Mouse (Mus musculus): ENCODE results near the gene Dlec1.
A peak's percentile ranks its signal among the peaks of the same experiment; 100 is the strongest.

Dlec1 gene

DNA sequence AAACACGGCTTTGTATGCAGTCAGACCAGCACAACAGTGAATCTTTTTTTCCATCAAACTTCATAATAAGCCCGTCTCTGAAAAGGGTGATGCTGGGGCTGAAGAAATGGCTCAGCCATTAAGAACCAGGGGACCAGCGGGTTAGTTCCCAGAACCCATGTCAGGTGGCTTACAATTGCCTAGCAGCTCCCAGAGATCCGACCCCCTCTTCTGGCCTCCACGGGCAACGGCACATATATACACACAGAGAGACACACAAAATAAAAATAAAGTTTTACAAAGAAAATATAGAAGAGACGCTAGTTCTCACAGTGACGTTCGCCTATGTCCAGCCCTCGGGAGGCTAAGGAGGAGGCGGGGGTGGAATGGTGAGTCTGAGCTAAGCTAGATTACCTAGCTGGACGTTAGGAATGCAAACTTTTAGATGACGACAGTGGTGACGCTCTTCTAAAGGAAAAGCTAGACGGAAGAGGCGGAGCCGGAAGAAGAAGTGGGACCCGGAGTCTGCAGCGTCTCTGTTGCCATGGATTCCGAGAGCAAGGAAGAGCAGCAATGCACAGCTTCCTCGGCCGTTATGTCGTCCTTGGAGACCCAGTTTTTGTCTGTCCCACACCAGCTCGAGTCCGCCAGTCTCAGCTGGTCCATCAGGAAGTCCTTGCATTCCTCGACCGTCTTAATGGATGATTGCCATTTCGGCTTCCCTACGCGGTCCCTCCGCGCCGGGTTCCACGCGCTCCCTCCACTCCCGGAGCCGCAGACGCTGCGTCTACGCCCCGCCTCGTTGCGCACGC lies at the start of gene Dlec1:
Gene Dlec1, plus strand, starts transcription at position 487 of the 791 bp plus-strand sequence.
- DNase-seq (ENCODE audit: low spot score) = peak; percentile 29

DNA sequence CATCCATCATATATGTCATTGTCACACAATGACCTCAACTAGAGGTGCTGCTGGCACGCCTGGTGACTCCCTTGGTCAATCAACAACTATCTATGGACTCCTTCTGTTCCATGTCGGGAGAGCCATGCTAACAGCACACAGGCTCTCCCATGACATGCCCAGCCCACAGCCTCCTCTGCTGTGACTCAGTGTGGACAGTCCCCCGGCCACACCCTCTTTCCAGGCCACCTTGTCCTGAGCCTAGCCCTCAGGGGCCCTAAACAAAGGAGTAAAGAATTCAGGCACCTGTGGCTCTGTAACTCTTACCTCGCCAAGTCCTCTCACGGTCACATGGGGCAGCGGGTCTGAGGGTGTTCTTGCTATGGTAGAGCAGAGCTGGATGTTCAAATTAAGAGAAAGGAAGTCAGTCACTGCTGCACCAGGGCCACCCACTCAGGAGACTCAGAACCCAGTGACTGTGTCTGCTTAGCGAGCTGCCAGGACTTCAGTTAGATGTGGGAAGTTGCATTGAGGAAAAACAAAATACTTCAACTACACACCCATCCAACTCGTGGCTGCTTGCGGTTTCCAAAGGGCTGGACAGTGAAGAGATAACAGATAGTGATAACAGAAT lies 48.2 kb upstream of the Dlec1 start:
- no peak for DNase-seq (ENCODE audit: low spot score)

DNA sequence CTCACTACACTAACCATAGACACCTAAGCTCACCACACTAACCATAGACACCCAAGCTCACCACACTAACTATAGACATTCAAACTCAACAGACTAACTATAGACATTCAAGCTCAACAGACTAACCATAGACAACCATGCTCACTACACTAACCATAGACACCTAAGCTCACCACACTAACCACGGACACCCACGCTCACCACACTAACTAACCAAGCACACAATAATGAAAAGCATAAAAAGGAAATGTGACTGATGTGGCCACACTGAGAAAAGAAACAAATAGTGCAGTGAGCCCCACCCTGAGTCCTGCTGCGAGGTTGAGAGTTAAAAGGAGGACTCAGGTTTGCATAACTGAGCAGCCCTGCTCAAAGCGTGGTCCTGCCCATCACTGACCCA lies 46.9 kb upstream of the Dlec1 start:
- no peak for DNase-seq (ENCODE audit: low spot score)

DNA sequence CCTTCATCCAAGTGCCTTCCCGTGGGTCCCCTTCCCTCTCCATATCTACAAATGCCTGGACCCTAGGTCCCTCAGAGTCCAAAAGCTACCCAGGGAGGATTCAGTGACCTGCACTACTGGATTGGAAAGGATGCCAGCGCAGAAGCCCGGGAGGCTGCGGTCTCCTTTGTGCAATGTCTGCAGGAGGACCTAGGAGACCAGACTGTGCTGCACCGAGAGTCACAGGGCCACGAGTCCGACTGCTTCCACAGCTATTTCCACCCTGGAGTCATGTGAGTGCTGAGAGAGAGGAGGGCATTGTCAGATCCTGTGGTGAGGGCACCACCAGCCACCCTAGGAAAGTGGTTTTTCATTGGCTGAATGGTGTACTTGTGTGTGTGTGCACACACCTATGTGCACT lies 44.0 kb upstream of the Dlec1 start:
- DNase-seq (ENCODE audit: low spot score) = no peak

DNA sequence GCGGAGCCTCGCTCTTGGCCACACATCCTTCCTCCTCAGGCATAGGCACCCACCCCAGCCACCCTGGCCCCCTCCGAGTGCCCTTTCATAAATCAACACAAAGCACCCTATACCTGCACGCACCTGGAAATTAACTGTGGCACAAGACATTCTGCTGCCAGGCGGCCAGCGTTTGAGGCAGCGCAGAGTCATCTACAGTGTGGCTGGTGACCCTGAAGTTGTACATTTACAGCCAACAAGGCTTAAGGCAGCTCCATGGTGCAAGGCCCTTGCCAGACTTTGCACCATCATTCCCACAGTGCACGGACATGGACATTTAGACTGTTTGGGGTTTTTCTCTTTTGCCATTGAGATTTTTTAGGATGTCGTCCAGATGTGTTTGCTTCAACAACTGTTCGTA lies 41.6 kb upstream of the Dlec1 start:
- no peak for DNase-seq (ENCODE audit: low spot score)

DNA sequence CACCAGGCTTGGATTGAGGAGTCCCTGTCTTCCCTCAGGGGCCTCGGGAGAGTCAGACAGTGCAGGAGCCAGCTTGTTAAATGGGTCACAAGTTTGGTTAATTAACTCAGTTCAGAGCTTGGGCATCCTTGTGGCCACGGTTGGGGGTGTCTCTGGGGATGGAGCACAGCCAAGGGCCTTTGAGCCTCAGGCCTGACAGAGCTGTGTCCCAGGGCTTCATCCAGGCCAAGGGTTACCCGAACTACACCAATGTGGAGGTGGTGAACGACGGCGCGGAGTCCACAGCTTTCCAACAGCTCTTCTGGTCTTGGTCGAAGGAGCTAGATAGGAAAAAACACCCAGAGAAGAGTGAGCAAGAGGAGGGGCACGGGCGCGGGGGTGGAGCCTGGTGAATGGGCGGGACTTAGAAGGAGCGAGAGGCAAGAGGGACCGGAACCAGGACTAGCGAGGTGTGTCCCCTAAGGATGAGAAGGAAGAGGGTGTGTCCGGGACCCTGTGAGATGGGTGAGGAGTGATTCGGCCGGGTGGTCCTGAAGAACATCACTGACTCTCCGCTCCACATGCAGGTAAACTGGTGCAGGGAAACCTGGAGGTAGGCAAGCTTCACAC lies 39.1 kb upstream of the Dlec1 start:
- no peak for DNase-seq (ENCODE audit: low spot score)

DNA sequence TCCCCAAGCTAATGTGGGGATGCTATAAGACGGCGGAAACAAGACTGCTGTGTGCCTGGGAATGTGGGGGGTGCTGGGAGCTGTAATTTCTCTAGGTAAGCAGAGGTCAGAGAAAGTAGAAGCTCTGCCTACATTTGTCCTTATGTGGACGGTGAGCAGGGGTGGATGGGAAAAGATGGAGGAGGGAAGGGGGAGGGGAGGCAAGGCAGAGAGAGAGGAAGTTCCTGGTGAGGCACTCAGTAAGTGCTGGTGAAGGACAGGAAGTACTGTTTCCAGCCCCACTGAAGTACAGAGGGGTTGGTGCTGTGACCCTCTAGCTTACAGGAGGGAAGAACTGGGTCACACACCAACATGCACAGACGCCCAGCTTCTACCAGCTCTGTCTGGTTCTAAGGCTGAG lies 38.0 kb upstream of the Dlec1 start:
- no peak for DNase-seq (ENCODE audit: low spot score)

DNA sequence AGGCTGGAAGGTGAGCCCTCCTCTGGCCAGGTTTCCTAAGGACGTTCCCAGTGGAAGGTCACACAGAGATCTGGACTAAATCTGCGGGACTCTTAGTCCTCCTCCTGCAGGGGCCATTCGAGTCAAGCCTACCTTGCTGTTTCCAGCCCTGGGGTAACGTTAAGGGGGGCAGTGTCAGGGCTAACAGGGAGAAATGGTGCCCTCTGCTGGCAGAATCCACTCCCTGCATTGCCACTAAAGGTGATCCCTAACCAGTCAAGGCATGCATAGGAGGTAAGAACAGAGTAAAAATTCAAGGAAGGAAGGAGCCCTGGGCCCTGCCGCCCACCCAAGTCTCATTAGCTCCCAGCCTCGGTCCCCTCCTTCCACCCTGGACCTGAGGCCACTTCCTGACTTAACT lies 34.7 kb upstream of the Dlec1 start:
- DNase-seq (ENCODE audit: low spot score) = peak; percentile 45

DNA sequence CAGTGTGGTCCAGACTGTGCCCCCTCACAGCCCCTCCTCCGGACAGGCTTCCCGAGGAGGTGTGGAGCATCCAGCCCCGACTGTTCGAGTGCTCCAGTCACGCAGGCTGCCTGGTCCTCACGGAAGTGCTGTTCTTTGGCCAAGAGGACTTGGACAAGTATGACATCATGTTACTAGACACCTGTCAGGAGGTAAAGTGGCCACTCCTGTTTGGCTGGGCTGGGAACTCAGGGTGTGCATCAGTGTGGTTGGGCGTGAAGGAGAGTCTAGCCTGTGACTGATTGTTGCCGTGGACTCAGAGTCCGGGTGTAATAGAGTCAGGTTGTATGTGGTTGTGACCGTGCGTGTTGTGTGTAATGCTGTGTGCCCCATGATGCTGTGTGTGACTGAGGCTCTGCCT lies 34.0 kb upstream of the Dlec1 start:
- no peak for DNase-seq (ENCODE audit: low spot score)

DNA sequence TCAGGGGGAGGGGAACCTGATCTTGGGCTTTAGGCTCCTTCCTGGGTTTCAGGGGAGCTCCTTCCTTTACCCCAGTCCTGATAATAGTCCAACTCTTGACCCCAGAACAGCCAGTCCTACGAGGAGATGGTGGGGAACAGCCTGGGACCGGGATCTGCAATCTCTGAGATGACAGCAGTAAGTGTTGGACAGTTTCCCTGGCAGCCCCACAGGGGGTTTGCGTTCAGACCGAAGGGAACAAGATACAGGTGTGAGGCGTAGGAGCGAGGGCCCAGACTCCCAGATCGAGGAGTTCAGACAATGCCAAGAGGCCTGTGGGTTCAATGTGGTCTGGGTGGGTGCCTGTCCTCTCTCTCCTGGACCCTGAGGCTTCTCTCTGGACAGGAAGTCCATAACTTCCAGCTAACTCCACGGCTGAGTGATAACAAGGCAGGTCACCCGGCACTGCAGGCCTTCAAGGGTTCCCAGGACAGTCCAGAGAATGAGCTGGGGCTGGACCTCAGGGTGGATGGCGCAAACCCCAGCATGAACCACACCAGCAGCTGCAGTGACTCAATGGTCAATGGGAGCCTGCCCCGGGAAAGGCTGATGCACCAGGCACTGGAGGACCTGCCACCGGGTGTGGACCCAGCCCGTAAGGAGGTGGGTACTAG lies 32.0 kb upstream of the Dlec1 start:
- DNase-seq (ENCODE audit: low spot score) = no peak

DNA sequence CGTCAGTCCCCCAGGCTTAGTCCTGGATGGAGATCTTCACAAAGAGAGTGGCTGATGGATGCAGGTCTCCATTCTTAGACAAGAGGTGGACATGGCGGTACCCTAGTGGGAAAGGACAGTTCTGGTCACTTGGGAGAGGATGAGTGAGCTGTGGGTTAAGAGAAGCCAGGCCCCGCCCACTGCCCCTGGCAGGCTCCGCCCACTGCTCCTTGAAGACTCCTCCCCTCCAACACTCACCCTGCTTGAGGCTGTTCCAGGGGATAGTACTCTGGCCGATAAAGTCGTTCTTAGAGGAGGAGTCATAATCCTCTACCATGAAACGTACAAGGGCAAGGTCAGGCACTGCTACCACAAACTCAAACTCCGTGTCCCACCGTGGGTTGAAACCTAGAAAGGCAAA lies 30.5 kb upstream of the Dlec1 start:
- no peak for DNase-seq (ENCODE audit: low spot score)

DNA sequence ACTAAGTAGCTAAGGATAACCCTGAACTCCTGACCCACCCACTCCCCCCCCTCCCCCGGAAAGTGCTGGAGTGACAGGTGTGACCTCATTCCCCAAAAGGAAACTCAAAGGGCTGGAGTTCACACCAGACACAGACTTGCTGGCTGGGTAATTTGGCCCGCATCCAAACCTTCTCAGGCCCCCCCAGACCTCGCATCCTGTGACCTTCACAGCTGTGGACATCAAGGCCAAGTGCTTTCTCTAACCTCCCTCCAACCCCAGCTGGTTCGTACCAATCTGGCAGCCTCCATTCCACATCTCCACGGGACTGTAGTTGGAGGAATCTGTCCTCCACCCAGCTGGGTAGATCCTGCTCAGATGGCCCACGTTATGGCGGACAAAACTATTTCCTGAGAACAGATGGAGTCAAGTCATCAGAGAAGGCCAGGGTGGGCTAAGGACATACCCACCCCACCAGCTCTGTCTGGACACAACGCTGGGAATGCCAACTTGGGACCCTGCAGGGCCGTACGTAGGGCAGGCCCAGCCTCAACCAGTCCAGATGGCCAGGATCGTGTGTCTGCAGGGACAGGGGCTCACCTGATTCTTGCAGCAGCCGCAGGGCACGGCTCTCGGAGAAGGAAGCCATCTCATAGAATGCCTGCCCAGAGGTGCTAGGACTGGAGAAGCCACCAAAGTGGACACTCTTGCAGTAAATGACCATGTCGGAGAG lies 28.9 kb upstream of the Dlec1 start:
- no peak for DNase-seq (ENCODE audit: low spot score)

DNA sequence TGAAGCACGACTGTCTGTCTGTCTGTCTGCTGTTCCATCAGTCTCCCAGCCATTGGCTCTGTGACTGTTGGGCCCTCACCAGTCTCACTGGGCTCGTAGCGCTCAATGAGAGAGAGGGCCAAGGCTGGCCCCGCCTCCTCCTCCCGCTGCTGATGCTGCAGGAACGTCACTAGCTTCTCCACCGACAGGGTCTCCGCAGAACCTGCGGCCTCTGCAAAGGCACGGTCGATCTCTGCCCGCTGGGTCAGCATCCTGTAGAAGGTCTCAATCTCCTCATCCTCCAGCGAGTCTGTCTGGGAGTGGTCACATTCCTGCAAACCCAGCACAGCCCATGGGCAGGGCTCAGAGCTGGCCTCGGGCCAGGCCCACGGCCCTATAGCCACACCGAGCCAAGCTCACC lies 26.6 kb upstream of the Dlec1 start:
- no peak for DNase-seq (ENCODE audit: low spot score)

DNA sequence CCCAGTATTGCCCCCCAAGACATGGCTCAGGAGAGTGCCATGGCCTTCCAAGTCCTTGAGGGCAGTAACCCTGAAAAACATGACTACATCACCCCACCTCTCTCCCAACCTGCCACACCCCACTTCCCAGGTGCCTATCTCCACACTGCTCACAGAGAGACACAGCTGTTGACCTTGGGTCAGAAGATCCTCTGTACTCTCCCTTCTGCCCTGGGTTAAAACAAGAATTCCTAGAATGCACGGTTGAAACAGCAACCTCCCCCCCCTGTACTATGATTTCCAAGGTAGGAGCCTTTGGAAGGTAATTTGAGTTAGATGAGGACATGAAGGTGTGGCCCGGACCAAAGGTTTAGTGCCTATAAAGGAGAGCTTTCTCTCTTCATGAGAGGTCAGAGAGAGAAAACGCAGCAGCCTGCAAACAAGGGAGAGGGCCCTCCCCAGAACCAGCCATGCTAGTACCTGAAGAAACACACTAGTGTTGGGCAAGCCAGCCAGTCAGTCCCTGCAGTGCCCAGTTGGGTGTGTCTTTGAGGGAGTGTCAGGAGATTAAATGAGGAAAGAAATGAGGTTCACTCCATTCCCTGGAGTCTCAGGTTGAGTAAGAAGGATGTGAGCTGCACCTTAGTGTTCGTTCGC lies 22.1 kb upstream of the Dlec1 start:
- no peak for DNase-seq (ENCODE audit: low spot score)

DNA sequence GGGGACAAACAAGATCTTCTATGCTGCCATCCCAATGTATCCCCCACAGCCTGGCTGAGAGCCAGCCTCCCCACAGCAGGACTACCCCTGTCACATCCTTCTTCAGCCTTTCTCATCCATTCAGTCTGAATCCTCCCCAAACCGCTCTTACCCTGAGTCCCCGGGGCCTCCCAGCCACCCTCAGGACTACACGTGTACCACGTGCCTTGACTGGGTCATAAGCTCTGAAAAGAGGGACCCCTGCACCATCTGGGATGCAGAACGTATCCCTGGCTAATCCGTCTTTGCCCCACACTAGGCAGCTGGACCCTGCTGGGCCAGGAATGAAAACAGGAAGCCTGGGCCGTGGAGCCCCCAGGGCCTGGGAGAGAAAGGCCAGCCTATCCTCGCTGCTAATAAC lies 20.2 kb upstream of the Dlec1 start:
- DNase-seq (ENCODE audit: low spot score) = no peak

DNA sequence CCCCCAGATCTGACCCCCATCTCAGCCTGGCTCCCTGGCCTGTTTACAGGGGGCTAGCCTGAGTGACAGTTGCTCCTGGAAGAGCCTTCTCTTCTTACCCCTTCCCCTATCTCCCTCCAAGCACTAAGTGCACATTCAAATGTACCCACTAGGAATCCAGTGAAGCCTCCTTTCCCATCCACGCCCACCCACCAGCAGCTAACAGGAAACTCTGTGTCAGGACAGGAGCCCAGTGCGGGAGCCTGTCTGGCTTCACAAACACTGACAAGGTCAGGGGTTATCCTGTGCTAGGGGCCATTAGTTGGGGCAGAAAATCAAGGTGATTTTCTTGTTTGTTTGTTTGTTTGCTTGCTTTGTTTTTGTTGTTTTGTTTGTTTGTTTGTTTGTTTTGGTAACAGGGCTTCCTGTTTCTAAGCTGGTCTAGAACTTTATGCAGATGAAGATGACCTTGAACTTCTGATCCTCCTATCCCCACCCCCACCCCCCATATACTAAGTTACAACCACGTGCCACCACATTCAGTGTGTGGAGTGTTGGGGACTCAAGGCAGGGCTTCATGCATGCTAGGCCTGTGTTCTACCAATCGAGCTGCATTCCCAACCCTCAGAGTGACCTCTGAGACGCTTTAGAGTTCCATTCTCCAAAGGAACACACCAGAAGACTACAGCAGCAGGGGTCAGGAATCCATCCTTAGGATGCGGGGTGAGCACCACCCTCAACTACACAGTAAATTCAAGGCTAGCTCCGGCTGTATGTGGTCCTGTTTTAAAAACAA lies 19.4 kb upstream of the Dlec1 start:
- no peak for DNase-seq (ENCODE audit: low spot score)

DNA sequence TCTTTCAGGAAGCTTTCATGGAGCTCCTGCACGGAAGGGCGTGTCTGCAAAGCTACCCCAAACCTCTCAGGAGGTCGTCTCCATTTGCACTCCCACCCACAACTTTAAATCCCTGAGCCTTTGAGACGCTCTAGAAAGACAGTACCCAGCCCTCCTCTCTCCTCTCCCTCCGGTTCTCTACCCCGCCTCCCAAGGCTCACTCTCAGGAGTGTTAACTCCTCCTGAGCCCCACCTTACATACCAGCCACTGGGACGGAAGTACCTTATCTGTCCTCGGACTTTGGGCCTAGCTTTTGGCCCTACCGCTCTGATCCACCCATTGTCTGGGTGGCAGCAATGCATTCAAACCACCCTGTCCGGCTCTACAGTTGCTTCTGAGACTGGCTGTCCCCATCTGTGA lies 18.3 kb upstream of the Dlec1 start:
- DNase-seq (ENCODE audit: low spot score) = no peak

DNA sequence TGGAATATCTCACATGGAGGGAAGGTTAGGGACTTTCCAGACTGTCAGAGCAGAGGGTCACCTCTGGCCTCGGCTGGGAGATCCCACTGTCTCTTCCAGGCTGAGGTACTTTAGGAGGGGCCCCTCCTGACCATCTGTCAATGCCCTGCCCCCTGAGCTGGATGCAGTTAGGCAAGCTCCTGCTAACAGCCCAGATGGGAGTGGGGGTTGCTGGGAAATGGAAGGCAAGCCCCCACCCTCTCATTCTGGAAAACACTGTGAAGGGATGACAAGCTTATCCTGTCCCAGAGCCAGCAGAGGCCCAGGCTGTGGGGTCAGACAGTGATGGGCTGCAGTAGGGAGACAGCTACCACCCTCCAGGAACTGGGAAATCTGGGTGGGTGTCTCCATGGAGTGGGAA lies 15.8 kb upstream of the Dlec1 start:
- DNase-seq (ENCODE audit: low spot score) = no peak

DNA sequence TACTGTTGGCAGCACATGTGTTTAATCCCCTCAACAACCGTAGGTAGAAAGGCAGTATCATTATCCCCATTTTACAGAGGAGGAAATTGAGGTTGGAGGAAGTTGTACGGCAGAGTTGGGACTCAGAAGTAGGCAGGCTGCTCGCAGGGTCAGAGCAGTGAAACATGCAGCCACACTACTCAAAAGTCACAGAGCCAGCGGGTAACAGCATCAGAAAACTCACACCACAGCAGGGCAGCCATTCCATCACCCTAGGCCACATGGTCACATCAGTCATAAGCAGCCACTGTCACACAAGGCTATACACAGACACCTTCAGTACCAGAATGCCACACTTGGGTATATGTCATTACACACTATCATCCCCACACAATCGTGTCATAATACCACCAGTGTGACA lies 15.0 kb upstream of the Dlec1 start:
- no peak for DNase-seq (ENCODE audit: low spot score)

DNA sequence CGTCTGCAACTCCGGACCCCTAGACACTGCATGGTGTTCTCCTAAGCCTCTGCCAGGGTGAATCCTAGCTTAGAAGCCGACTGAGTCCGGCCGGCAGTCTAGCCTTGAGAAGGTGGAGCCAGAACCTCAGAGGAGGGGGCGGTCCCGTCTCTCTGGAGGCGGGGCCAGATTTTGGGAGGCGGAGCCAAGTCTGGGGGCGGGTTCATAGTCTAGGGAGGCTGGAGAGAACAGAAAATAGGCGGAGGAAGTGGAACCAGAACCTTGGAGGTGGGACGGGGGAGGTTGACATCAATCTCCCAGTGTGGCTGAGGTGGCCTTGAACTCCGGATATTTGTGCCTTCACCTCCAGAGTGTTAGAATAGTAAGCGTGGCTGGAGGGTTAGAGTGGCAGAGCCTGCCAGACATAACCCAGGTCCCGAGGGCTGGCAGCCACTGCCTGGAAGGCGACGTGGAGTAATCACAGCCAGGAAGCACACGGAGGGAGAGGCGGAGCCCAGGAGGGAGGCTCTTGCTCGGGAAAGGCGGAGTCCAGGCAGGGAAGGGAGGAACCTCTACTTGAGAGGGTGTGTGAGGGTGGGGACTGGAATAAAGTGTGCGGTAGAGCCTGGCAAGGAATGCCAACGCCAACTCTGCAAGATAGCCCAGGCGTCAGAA lies 14.0 kb upstream of the Dlec1 start:
- DNase-seq (ENCODE audit: low spot score) = peak; percentile 51

DNA sequence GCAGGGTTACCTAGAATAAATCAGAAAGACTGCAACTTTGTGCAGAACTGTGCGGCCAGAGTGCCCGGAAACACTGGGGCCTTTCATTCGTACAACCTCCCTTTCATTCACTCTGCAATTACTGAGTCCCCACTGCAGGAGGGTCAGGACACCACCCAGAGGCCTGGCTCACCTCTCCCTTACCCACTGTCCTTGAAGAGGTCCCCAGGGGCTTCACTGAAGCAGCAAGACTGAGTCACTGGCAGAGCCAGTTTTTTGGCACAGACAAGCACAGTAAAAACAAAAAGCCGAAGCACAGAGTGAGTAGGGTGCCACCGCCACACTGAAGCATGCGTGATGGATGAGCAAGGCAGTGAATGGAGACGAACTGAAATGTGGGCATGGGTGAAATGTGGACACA lies 12.8 kb upstream of the Dlec1 start:
- no peak for DNase-seq (ENCODE audit: low spot score)

Measured in c-Kit-positive CD71-positive TER-119-positive erythroid progenitor cells, embryonic 14.5 days (primary cell).